Mouse (Mus musculus): Measurements from ENCODE around the gene Lamb3. TPM values are rescaled to one million over a fixed set of nuclear protein-coding genes. Genes with fewer than 3 reads are reported as not detected.

Gene Lamb3
- total RNA-seq, 2 experiments from 2014 or later, result 2.0 to 4.5 TPM

- DNase-seq (ENCODE audit: low spot score in 2 of 2), result no peak
These were observed 6.7 kb upstream of the Lamb3 start for GRCm38 (mm10) chr1:193200640-193201382.

GRCm38 (mm10) chr1:193201383-193201778 is 6.1 kb upstream of the Lamb3 start, which contains the start of gene Traf3ip3:
Traf3ip3 (minus strand) TSS chr1:193201703.
- no peak for DNase-seq (ENCODE audit: low spot score in 2 of 2)

- DNase-seq (ENCODE audit: low spot score in 2 of 2), result no peak
These were observed 3.7 kb upstream of the Lamb3 start for GRCm38 (mm10) chr1:193203821-193204220.

GRCm38 (mm10) chr1:193205431-193205830 is 2.1 kb upstream of the Lamb3 start:
- no peak for DNase-seq (ENCODE audit: low spot score in 2 of 2)

GRCm38 (mm10) chr1:193208178-193208577 is 679 bp downstream of the Lamb3 start:
- DNase-seq (ENCODE audit: low spot score in 2 of 2), result peak in 1 of 2 experiments; percentile 40

GRCm38 (mm10) chr1:193211371-193211770 is 3.9 kb downstream of the Lamb3 start:
- no peak for DNase-seq (ENCODE audit: low spot score in 2 of 2)

GRCm38 (mm10) chr1:193214053-193214452 is 6.6 kb downstream of the Lamb3 start:
- DNase-seq (ENCODE audit: low spot score in 2 of 2), result no peak

- no peak for DNase-seq (ENCODE audit: low spot score in 2 of 2)
These were observed 8.5 kb downstream of the Lamb3 start for GRCm38 (mm10) chr1:193216000-193216399.

- no peak for DNase-seq (ENCODE audit: low spot score in 2 of 2)
These were observed 12.9 kb downstream of the Lamb3 start for GRCm38 (mm10) chr1:193220408-193220807.

- no peak for DNase-seq (ENCODE audit: low spot score in 2 of 2)
These were observed 18.0 kb downstream of the Lamb3 start for GRCm38 (mm10) chr1:193225531-193225930.

GRCm38 (mm10) chr1:193226114-193226513 is 18.6 kb downstream of the Lamb3 start:
- no peak for DNase-seq (ENCODE audit: low spot score in 2 of 2)

GRCm38 (mm10) chr1:193226724-193227522 is 19.4 kb downstream of the Lamb3 start:
- DNase-seq (ENCODE audit: low spot score in 2 of 2), result no peak

GRCm38 (mm10) chr1:193227537-193227936 is 20.0 kb downstream of the Lamb3 start:
- no peak for DNase-seq (ENCODE audit: low spot score in 2 of 2)

GRCm38 (mm10) chr1:193229570-193229969 is 22.1 kb downstream of the Lamb3 start:
- DNase-seq (ENCODE audit: low spot score in 2 of 2), result no peak

- DNase-seq (ENCODE audit: low spot score in 2 of 2), result no peak
These were observed 23.0 kb downstream of the Lamb3 start for GRCm38 (mm10) chr1:193230531-193230930.

- no peak for DNase-seq (ENCODE audit: low spot score in 2 of 2)
These were observed 23.4 kb downstream of the Lamb3 start for GRCm38 (mm10) chr1:193230935-193231334.

- no peak for DNase-seq (ENCODE audit: low spot score in 2 of 2)
These were observed 25.2 kb downstream of the Lamb3 start for GRCm38 (mm10) chr1:193232732-193233131.

GRCm38 (mm10) chr1:193234130-193234645 is 26.7 kb downstream of the Lamb3 start:
- DNase-seq (ENCODE audit: low spot score in 2 of 2), result no peak

GRCm38 (mm10) chr1:193234930-193235329 is 27.4 kb downstream of the Lamb3 start:
- no peak for DNase-seq (ENCODE audit: low spot score in 2 of 2)

- DNase-seq (ENCODE audit: low spot score in 2 of 2), result no peak
These were observed 30.9 kb downstream of the Lamb3 start for GRCm38 (mm10) chr1:193238426-193238825.

GRCm38 (mm10) chr1:193241436-193241835 is 33.9 kb downstream of the Lamb3 start:
- DNase-seq (ENCODE audit: low spot score in 2 of 2), result no peak

GRCm38 (mm10) chr1:193242238-193242637 is 34.7 kb downstream of the Lamb3 start:
- peak; percentile 46 to 75 for DNase-seq (ENCODE audit: low spot score in 2 of 2)
